ENCODE assay signal across 8 mouse cellular contexts in genomic region chr6:115852446-115853090, GRCm38 (mm10). TPM values are rescaled to one million over a fixed set of nuclear protein-coding genes. Genes with fewer than 3 reads are reported as not detected.
DNase-seq lines count a peak whose midpoint lies in the region; ATAC-seq and TF ChIP-seq lines count a peak whose summit lies in the region.

No protein-coding gene starts in this region.

- H3K4me3 ChIP-seq in kidney, postnatal 0 days (replicated peaks; ENCODE audit: low read depth, low read length): peak overlapping the region; percentile 47
- H3K4me3 ChIP-seq in brown adipose tissue, adult 24 weeks (ENCODE audit: insufficient read depth, low read depth, low read length): peak overlapping the region; percentile 55
- peak overlapping the region; percentile 52 for H3K4me3 ChIP-seq in hindbrain, embryonic 12.5 days
- H3K4me3 ChIP-seq in midbrain, embryonic 13.5 days (replicated peaks): peak overlapping the region; percentile 53

- H3K9me3 ChIP-seq in kidney, postnatal 0 days (replicated peaks; ENCODE audit: low read length): no peaks in the 10 kb centered on the region
- no peaks in the 10 kb centered on the region for H3K9me3 ChIP-seq in hindbrain, embryonic 12.5 days (replicated peaks)
- no peaks in the 10 kb centered on the region for H3K9me3 ChIP-seq in midbrain, embryonic 13.5 days

- no peak; the same call in 1 of the 2 replicates for ATAC-seq in kidney, postnatal 0 days (replicated peaks; ENCODE audit: low FRiP score, low read depth)
- ATAC-seq in hindbrain, embryonic 12.5 days (ENCODE audit: low FRiP score): no peak; the same call in 1 of the 2 replicates
- no peak for ATAC-seq in midbrain, embryonic 13.5 days

- H3K4me1 ChIP-seq in kidney, postnatal 0 days (replicated peaks; ENCODE audit: insufficient read depth, low read length): no peaks in the 10 kb centered on the region; the same call in 1 of the 2 replicates
- H3K4me1 ChIP-seq in brown adipose tissue, adult 24 weeks (ENCODE audit: control insufficient read depth, insufficient read depth, insufficient read length, low read length): no peaks in the 10 kb centered on the region
- H3K4me1 ChIP-seq in hindbrain, embryonic 12.5 days: peaks cover 16% of the 10 kb centered on the region
- peaks cover 16% of the 10 kb centered on the region for H3K4me1 ChIP-seq in midbrain, embryonic 13.5 days (replicated peaks)

- intact Hi-C loops in left cerebral cortex, postnatal 25 days (cut with DNase I): loop anchor here (5.0 kb wide), 1 partner anchor 140 kb away; no protein-coding TSS in a partner anchor

- 0 out of 2 replicates have a peak, but pooled peaks cover 8% of the 10 kb centered on the region for H3K36me3 ChIP-seq in kidney, postnatal 0 days (ENCODE audit: insufficient read depth, low read length)
- H3K36me3 ChIP-seq in hindbrain, embryonic 12.5 days: peaks cover 8% of the 10 kb centered on the region; the same call in 1 of the 2 replicates
- H3K36me3 ChIP-seq in midbrain, embryonic 13.5 days: peaks cover 14% of the 10 kb centered on the region

- H3K27ac ChIP-seq in kidney, postnatal 0 days: peak overlapping the region; percentile 85
- H3K27ac ChIP-seq in brown adipose tissue, adult 24 weeks (replicated peaks; ENCODE audit: low read depth, low read length): 0 out of 2 replicates have a peak overlapping the region, but pooled peaks have one; percentile 10
- H3K27ac ChIP-seq in hindbrain, embryonic 12.5 days: peak overlapping the region; percentile 82
- peak overlapping the region; percentile 83 for H3K27ac ChIP-seq in midbrain, embryonic 13.5 days

- no peak for DNase-seq in kidney, postnatal 0 days (ENCODE audit: low spot score)
- DNase-seq in kidney, adult 11 months: no peak
- DNase-seq in gastrocnemius, postnatal 4 days (ENCODE audit: low spot score in 2 of 2): no peak
- no peak for DNase-seq in layer of hippocampus, adult 9-10 months (ENCODE audit: low spot score)
- DNase-seq in left cerebral cortex, postnatal 25 days (ENCODE audit: low spot score in 2 of 2): no peak

- H3K27me3 ChIP-seq in kidney, postnatal 0 days (ENCODE audit: insufficient read depth, low read length): no peaks in the 10 kb centered on the region
- no peaks in the 10 kb centered on the region for H3K27me3 ChIP-seq in hindbrain, embryonic 12.5 days
- no peaks in the 10 kb centered on the region for H3K27me3 ChIP-seq in midbrain, embryonic 13.5 days

- TF ChIP-seq CTCF in kidney, postnatal 0 days (IDR thresholded peaks at IDR 0.05; ENCODE audit: low read depth): no peak

- peak overlapping the region; percentile 41; the same call in 1 of the 2 replicates for H3K9ac ChIP-seq in kidney, postnatal 0 days (ENCODE audit: low read depth, low read length)
- peak overlapping the region; percentile 63 for H3K9ac ChIP-seq in hindbrain, embryonic 12.5 days
- peak overlapping the region; percentile 71 for H3K9ac ChIP-seq in midbrain, embryonic 13.5 days (replicated peaks)

- WGBS in kidney, postnatal 0 days: 5% methylated on average over 20 of the region's 20 CpGs
- 7% methylated on average over 20 of the region's 20 CpGs for WGBS in hindbrain, embryonic 12.5 days
- 5% methylated on average over 20 of the region's 20 CpGs for WGBS in midbrain, embryonic 13.5 days

- peak overlapping the region; percentile 60 for H3K4me2 ChIP-seq in kidney, postnatal 0 days (ENCODE audit: low read length)
- H3K4me2 ChIP-seq in hindbrain, embryonic 12.5 days (replicated peaks): peak overlapping the region; percentile 78
- H3K4me2 ChIP-seq in midbrain, embryonic 13.5 days (replicated peaks): peak overlapping the region; percentile 86

RNA-seq across cellular contexts. Expression of gene Mbd4, which starts 0.6 kb away (rescaled TPM):
- 10.9 TPM in 2 replicates for polyA plus RNA-seq in kidney, postnatal 0 days (2015; fragmentation: Nextera tagmentation; extraction: Ambion mirVana)
- 0.48 and 1.0 TPM in 2 replicates for polyA plus RNA-seq in brown adipose tissue, adult 24 weeks (2012; ENCODE audit: insufficient read depth, insufficient read length, missing spikeins)
- 19.8 and 22.4 TPM in 2 replicates for polyA plus RNA-seq in hindbrain, embryonic 12.5 days (2016; fragmentation: Nextera tagmentation; extraction: Ambion mirVana)
- 14.5 and 14.9 TPM in 2 replicates for polyA plus RNA-seq in midbrain, embryonic 13.5 days (2015; fragmentation: Nextera tagmentation; extraction: Ambion mirVana)
- 1 to 10 TPM; 4.8 to 5.4 TPM for total RNA-seq in gastrocnemius, postnatal 4 days (2021)
- 1 to 10 TPM; 8.1 to 9.1 TPM for total RNA-seq in left cerebral cortex, postnatal 25 days (2021)

RNA-seq across cellular contexts. Expression of gene Ift122, which starts 0.7 kb away (rescaled TPM):
- polyA plus RNA-seq in kidney, postnatal 0 days (2015; fragmentation: Nextera tagmentation; extraction: Ambion mirVana): 14.9 and 20.6 TPM in 2 replicates
- polyA plus RNA-seq in brown adipose tissue, adult 24 weeks (2012; ENCODE audit: insufficient read depth, insufficient read length, missing spikeins): 2.0 and 3.7 TPM in 2 replicates
- 28.4 and 31.5 TPM in 2 replicates for polyA plus RNA-seq in hindbrain, embryonic 12.5 days (2016; fragmentation: Nextera tagmentation; extraction: Ambion mirVana)
- 25.8 and 28.8 TPM in 2 replicates for polyA plus RNA-seq in midbrain, embryonic 13.5 days (2015; fragmentation: Nextera tagmentation; extraction: Ambion mirVana)
- 10 to 100 TPM; 16.7 to 18.6 TPM for total RNA-seq in gastrocnemius, postnatal 4 days (2021)
- total RNA-seq in left cerebral cortex, postnatal 25 days (2021): 10 to 100 TPM; 30.0 to 30.9 TPM

RNA-seq across cellular contexts. Expression of gene Efcab12, which starts 14.4 kb away (rescaled TPM):
- polyA plus RNA-seq in kidney, postnatal 0 days (2015; fragmentation: Nextera tagmentation; extraction: Ambion mirVana): 2.5 and 3.0 TPM in 2 replicates
- polyA plus RNA-seq in brown adipose tissue, adult 24 weeks (2012; ENCODE audit: insufficient read depth, insufficient read length, missing spikeins): 0.46 TPM in 1 of 2 replicates, not detected in the other
- polyA plus RNA-seq in hindbrain, embryonic 12.5 days (2016; fragmentation: Nextera tagmentation; extraction: Ambion mirVana): 2.3 TPM in 2 replicates
- 2.2 and 3.2 TPM in 2 replicates for polyA plus RNA-seq in midbrain, embryonic 13.5 days (2015; fragmentation: Nextera tagmentation; extraction: Ambion mirVana)
- under 1 TPM; 0.15 to 0.26 TPM for total RNA-seq in gastrocnemius, postnatal 4 days (2021)
- 1 to 10 TPM; 3.6 to 4.5 TPM for total RNA-seq in left cerebral cortex, postnatal 25 days (2021)

RNA-seq across cellular contexts. Expression of gene Rpl32, which starts 44.0 kb away (rescaled TPM):
- 2,857 and 3,220 TPM in 2 replicates for polyA plus RNA-seq in kidney, postnatal 0 days (2015; fragmentation: Nextera tagmentation; extraction: Ambion mirVana)
- polyA plus RNA-seq in brown adipose tissue, adult 24 weeks (2012; ENCODE audit: insufficient read depth, insufficient read length, missing spikeins): 1,120 and 1,124 TPM in 2 replicates
- 1,424 and 1,629 TPM in 2 replicates for polyA plus RNA-seq in hindbrain, embryonic 12.5 days (2016; fragmentation: Nextera tagmentation; extraction: Ambion mirVana)
- 1,380 and 1,385 TPM in 2 replicates for polyA plus RNA-seq in midbrain, embryonic 13.5 days (2015; fragmentation: Nextera tagmentation; extraction: Ambion mirVana)
- total RNA-seq in gastrocnemius, postnatal 4 days (2021): 1,000 to 10,000 TPM; 1,342 to 1,439 TPM
- total RNA-seq in left cerebral cortex, postnatal 25 days (2021): 100 to 1,000 TPM; 443 to 458 TPM

Comparison
In these comparisons a context has a peak if more than half of its experiments do, and no peak if none do; other contexts are left out.
1. H3K27ac ChIP-seq: peak in every context shown above with its lines; median percentile 85 in kidney, postnatal 0 days; 83 in midbrain, embryonic 13.5 days; 82 in hindbrain, embryonic 12.5 days; 10 in brown adipose tissue, adult 24 weeks.